Mouse (Mus musculus) forebrain, embryonic 10.5 days (tissue): ENCODE measurements around the gene 4930469K13Rik. TPM values are rescaled to one million over a fixed set of nuclear protein-coding genes. Genes with fewer than 3 reads are reported as not detected.

ENCODE experiments used
- DNase-seq: peaks from one replicate; pipeline ENCODE4 v3.0.0-alpha.2; 2017; ENCODE audit warnings: low spot score; ENCODE audit errors: extremely low spot score
- H3K27ac ChIP-seq: fragments of 300-500 bp; sonication (generic); 2 replicates; pipeline ENCODE4 v1.5.1; 2016; ENCODE audit warnings: mild to moderate bottlenecking
- H3K27me3 ChIP-seq: fragments of 300-500 bp; sonication (generic); 2 replicates; pipeline ENCODE4 v1.6.1; 2016; ENCODE audit warnings: mild to moderate bottlenecking; ENCODE audit not compliant: poor library complexity, severe bottlenecking
- H3K36me3 ChIP-seq: fragments of 300-500 bp; sonication (generic); replicated peaks from 2 replicates; pipeline ENCODE4 v1.6.1; 2016; ENCODE audit warnings: mild to moderate bottlenecking, moderate library complexity
- H3K4me1 ChIP-seq: fragments of 300-500 bp; sonication (generic); 2 replicates; pipeline ENCODE4 v1.6.1; 2016
- H3K4me3 ChIP-seq: fragments of 300-500 bp; sonication (generic); 2 replicates; pipeline ENCODE4 v1.5.1; 2016; ENCODE audit warnings: mild to moderate bottlenecking, moderate library complexity
- H3K9me3 ChIP-seq: fragments of 300-500 bp; sonication (generic); 2 replicates; pipeline ENCODE4 v1.6.1; 2016; ENCODE audit warnings: mild to moderate bottlenecking, moderate library complexity
- WGBS: fragments of 180-500 bp; shearing (Covaris S2); methylation state at CpG from one replicate; pipeline ENCODE4 v1.1.7; 2016; 5-methylcytosine and 5-hydroxymethylcytosine counted together
- polyA plus RNA-seq: library from polyadenylated mRNA; unstranded; fragments of >200 nt; fragmentation: Nextera tagmentation; extraction: Ambion mirVana; gene quantifications from 2 replicates; pipeline ENCODE4 v1.2.1, GENCODE M21; 2016

4930469K13Rik gene
- polyA plus RNA-seq, 1 experiment from 2014 or later, result not detected

- no peak for DNase-seq
- no peak overlapping the region; the same call in 1 of the 2 replicates for H3K27ac ChIP-seq
- no peak overlapping the region for H3K4me3 ChIP-seq
- H3K36me3 ChIP-seq, result no peaks in the 10 kb centered on the region
- H3K4me1 ChIP-seq, result 0 out of 2 replicates have a peak, but pooled peaks cover 3% of the 10 kb centered on the region
- WGBS, result 68% methylated on average over 6 of the region's 6 CpGs
- H3K27me3 ChIP-seq, result no peaks in the 10 kb centered on the region
- H3K9me3 ChIP-seq, result no peaks in the 10 kb centered on the region
Measured at GRCm38 (mm10) chr11:34012007-34012652, 86.2 kb downstream of the 4930469K13Rik start.

GRCm38 (mm10) chr11:34010859-34011172 lies 87.5 kb downstream of the 4930469K13Rik start:
- Histone ChIP-seq H3K4me3 (no peak overlapping the region), H3K9me3 (no peaks in the 10 kb centered on the region), H3K27me3 (no peaks in the 10 kb centered on the region), H3K36me3 (no peaks in the 10 kb centered on the region), H3K4me1 (0 out of 2 replicates have a peak, but pooled peaks cover 3% of the 10 kb centered on the region), H3K27ac (no peak overlapping the region)
- 82% methylated on average over 4 of the region's 4 CpGs for WGBS
- DNase-seq, result no peak

GRCm38 (mm10) chr11:34010133-34010858 lies 88.1 kb downstream of the 4930469K13Rik start:
- H3K36me3 ChIP-seq, result no peaks in the 10 kb centered on the region
- WGBS, result 76% methylated on average over 7 of the region's 7 CpGs
- no peaks in the 10 kb centered on the region for H3K27me3 ChIP-seq
- no peak overlapping the region for H3K4me3 ChIP-seq
- H3K4me1 ChIP-seq, result 0 out of 2 replicates have a peak, but pooled peaks cover 3% of the 10 kb centered on the region
- DNase-seq, result no peak
- no peaks in the 10 kb centered on the region for H3K9me3 ChIP-seq
- H3K27ac ChIP-seq, result 0 out of 2 replicates have a peak overlapping the region, but pooled peaks have one; percentile 5

- Histone ChIP-seq H3K9me3 (no peaks in the 10 kb centered on the region), H3K27me3 (no peaks in the 10 kb centered on the region), H3K27ac (no peak overlapping the region), H3K4me3 (no peak overlapping the region), H3K36me3 (no peaks in the 10 kb centered on the region), H3K4me1 (0 out of 2 replicates have a peak, but pooled peaks cover 3% of the 10 kb centered on the region)
- 87% methylated on average over 12 of the region's 12 CpGs for WGBS
- no peak for DNase-seq
Measured at GRCm38 (mm10) chr11:34009316-34010087, 88.9 kb downstream of the 4930469K13Rik start.

GRCm38 (mm10) chr11:34008702-34009101 lies 89.7 kb downstream of the 4930469K13Rik start:
- Histone ChIP-seq H3K27ac (0 out of 2 replicates have a peak overlapping the region, but pooled peaks have one; percentile 25), H3K9me3 (no peaks in the 10 kb centered on the region), H3K4me1 (0 out of 2 replicates have a peak, but pooled peaks cover 3% of the 10 kb centered on the region), H3K36me3 (no peaks in the 10 kb centered on the region), H3K27me3 (no peaks in the 10 kb centered on the region), H3K4me3 (no peak overlapping the region)
- DNase-seq, result peak; percentile 53
- 50% methylated on average over 9 of the region's 9 CpGs for WGBS

GRCm38 (mm10) chr11:34008214-34008613 lies 90.1 kb downstream of the 4930469K13Rik start:
- Histone ChIP-seq H3K9me3 (no peaks in the 10 kb centered on the region), H3K4me3 (no peak overlapping the region), H3K36me3 (no peaks in the 10 kb centered on the region), H3K4me1 (0 out of 2 replicates have a peak, but pooled peaks cover 3% of the 10 kb centered on the region), H3K27me3 (no peaks in the 10 kb centered on the region), H3K27ac (0 out of 2 replicates have a peak overlapping the region, but pooled peaks have one; percentile 25)
- 89% methylated on average over 11 of the region's 11 CpGs for WGBS
- DNase-seq, result no peak

- WGBS, result 93% methylated on average over 2 of the region's 2 CpGs
- Histone ChIP-seq H3K27ac (no peak overlapping the region), H3K4me1 (0 out of 2 replicates have a peak, but pooled peaks cover 3% of the 10 kb centered on the region), H3K36me3 (no peaks in the 10 kb centered on the region), H3K9me3 (no peaks in the 10 kb centered on the region), H3K27me3 (no peaks in the 10 kb centered on the region), H3K4me3 (no peak overlapping the region)
- DNase-seq, result no peak
Measured at GRCm38 (mm10) chr11:34007616-34008015, 90.7 kb downstream of the 4930469K13Rik start.

- H3K9me3 ChIP-seq, result no peaks in the 10 kb centered on the region
- no peak for DNase-seq
- WGBS, result 85% methylated on average over 5 of the region's 5 CpGs
- no peak overlapping the region for H3K27ac ChIP-seq
- H3K4me3 ChIP-seq, result no peak overlapping the region
- no peaks in the 10 kb centered on the region for H3K36me3 ChIP-seq
- no peaks in the 10 kb centered on the region for H3K4me1 ChIP-seq
- H3K27me3 ChIP-seq, result no peaks in the 10 kb centered on the region
Measured at GRCm38 (mm10) chr11:34002593-34002965, 95.8 kb downstream of the 4930469K13Rik start.

- no peaks in the 10 kb centered on the region for H3K27me3 ChIP-seq
- H3K4me1 ChIP-seq, result no peaks in the 10 kb centered on the region
- no peaks in the 10 kb centered on the region for H3K36me3 ChIP-seq
- WGBS, result 12% methylated on average over 5 of the region's 5 CpGs
- H3K9me3 ChIP-seq, result no peaks in the 10 kb centered on the region
- no peak overlapping the region for H3K4me3 ChIP-seq
- DNase-seq, result peak; percentile 39
- no peak overlapping the region for H3K27ac ChIP-seq
Measured at GRCm38 (mm10) chr11:34001938-34002592, 96.3 kb downstream of the 4930469K13Rik start.

GRCm38 (mm10) chr11:34000416-34000815 lies 97.9 kb downstream of the 4930469K13Rik start:
- Histone ChIP-seq H3K4me3 (no peak overlapping the region), H3K4me1 (no peaks in the 10 kb centered on the region), H3K27me3 (0 out of 2 replicates have a peak, but pooled peaks cover 1% of the 10 kb centered on the region), H3K36me3 (no peaks in the 10 kb centered on the region), H3K27ac (no peak overlapping the region), H3K9me3 (no peaks in the 10 kb centered on the region)
- 81% methylated on average over 3 of the region's 3 CpGs for WGBS
- DNase-seq, result no peak

- 73% methylated on average over 10 of the region's 10 CpGs for WGBS
- H3K9me3 ChIP-seq, result no peaks in the 10 kb centered on the region
- no peaks in the 10 kb centered on the region for H3K36me3 ChIP-seq
- H3K4me1 ChIP-seq, result peaks cover 3% of the 10 kb centered on the region; the same call in 1 of the 2 replicates
- DNase-seq, result no peak
- H3K4me3 ChIP-seq, result no peak overlapping the region
- 0 out of 2 replicates have a peak, but pooled peaks cover 12% of the 10 kb centered on the region for H3K27me3 ChIP-seq
- H3K27ac ChIP-seq, result no peak overlapping the region
Measured at GRCm38 (mm10) chr11:33998244-33998643, 100.1 kb downstream of the 4930469K13Rik start.

GRCm38 (mm10) chr11:33993496-33993895 lies 104.9 kb downstream of the 4930469K13Rik start:
- Histone ChIP-seq H3K27ac (no peak overlapping the region), H3K9me3 (no peaks in the 10 kb centered on the region), H3K27me3 (peaks cover 24% of the 10 kb centered on the region; the same call in 1 of the 2 replicates), H3K36me3 (no peaks in the 10 kb centered on the region), H3K4me1 (peaks cover 17% of the 10 kb centered on the region; the same call in 1 of the 2 replicates), H3K4me3 (no peak overlapping the region)
- 73% methylated on average over 5 of the region's 5 CpGs for whole genome bisulfite sequencing
- DNase-seq, result no peak
